Mouse (Mus musculus): ENCODE measurements around the gene Arhgap22.

DNA sequence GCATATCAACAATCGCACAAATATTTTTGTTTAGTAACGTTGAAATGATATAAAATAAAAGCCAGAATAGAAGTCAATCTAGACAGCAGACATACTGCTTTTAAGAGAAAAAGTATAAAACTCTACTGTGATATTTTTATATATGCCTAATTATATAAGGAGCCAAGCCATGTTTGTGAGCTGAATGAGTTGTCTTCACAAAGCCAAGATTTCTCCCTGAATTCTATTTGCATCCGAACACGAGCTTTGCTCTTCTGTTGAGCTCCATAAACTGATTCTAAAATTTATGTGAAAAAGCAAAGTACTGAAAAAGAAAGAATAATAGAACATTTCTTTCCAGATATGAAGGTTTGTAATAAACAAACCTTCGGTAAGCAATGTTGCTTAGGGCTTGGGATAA, 33.7 kb upstream of the Arhgap22 start:
- TF ChIP-seq POLR2A (IDR thresholded peaks at IDR 0.05; ENCODE audit: borderline replicate concordance, low read depth, low read length) (no peak), CTCF (IDR thresholded peaks at IDR 0.05; ENCODE audit: low read depth, low read length) (no peak)
